Mouse (Mus musculus) fat pad, adult 2 months (tissue): Measurements from ENCODE around the gene Aatk.

ENCODE experiments used
- DNase-seq: peaks from one replicate; pipeline ENCODE4 v3.0.0-alpha.2; 2011; ENCODE audit warnings: low read depth, low spot score; ENCODE audit errors: extremely low read depth

The Aatk gene

GRCm38 (mm10) chr11:119959714-119960113, 87.3 kb downstream of the Aatk start:
- no peak for DNase-seq

GRCm38 (mm10) chr11:119958856-119959255, 88.1 kb downstream of the Aatk start:
- DNase-seq, result no peak
